Mouse (Mus musculus): Measurements from ENCODE around the gene Plxdc2.

The Plxdc2 gene

GRCm38 (mm10) chr2:16414340-16414976 lies 58.4 kb downstream of the Plxdc2 start:
- no peak for DNase-seq (ENCODE audit: low spot score in 2 of 2)

- DNase-seq (ENCODE audit: low spot score in 2 of 2) = no peak
Observed at GRCm38 (mm10) chr2:16439030-16439429, 82.9 kb downstream of the Plxdc2 start.

- no peak for DNase-seq (ENCODE audit: low spot score in 2 of 2)
Observed at GRCm38 (mm10) chr2:16442643-16443042, 86.5 kb downstream of the Plxdc2 start.

GRCm38 (mm10) chr2:16447936-16448335 lies 91.8 kb downstream of the Plxdc2 start:
- DNase-seq (ENCODE audit: low spot score in 2 of 2) = no peak

GRCm38 (mm10) chr2:16450838-16451665 lies 94.9 kb downstream of the Plxdc2 start:
- DNase-seq (ENCODE audit: low spot score in 2 of 2) = no peak

GRCm38 (mm10) chr2:16451666-16452009 lies 95.5 kb downstream of the Plxdc2 start:
- DNase-seq (ENCODE audit: low spot score in 2 of 2) = no peak

- no peak for DNase-seq (ENCODE audit: low spot score in 2 of 2)
Observed at GRCm38 (mm10) chr2:16452080-16452479, 96.0 kb downstream of the Plxdc2 start.

GRCm38 (mm10) chr2:16456264-16456780 lies 100.2 kb downstream of the Plxdc2 start:
- DNase-seq (ENCODE audit: low spot score in 2 of 2) = no peak

GRCm38 (mm10) chr2:16459490-16459889 lies 103.4 kb downstream of the Plxdc2 start:
- DNase-seq (ENCODE audit: low spot score in 2 of 2) = no peak

- DNase-seq (ENCODE audit: low spot score in 2 of 2) = no peak
Observed at GRCm38 (mm10) chr2:16470099-16470498, 114.0 kb downstream of the Plxdc2 start.

GRCm38 (mm10) chr2:16483943-16484342 lies 127.8 kb downstream of the Plxdc2 start:
- DNase-seq (ENCODE audit: low spot score in 2 of 2) = peak in 1 of 2 experiments; percentile 4

GRCm38 (mm10) chr2:16485970-16486369 lies 129.9 kb downstream of the Plxdc2 start:
- DNase-seq (ENCODE audit: low spot score in 2 of 2) = no peak

- no peak for DNase-seq (ENCODE audit: low spot score in 2 of 2)
Observed at GRCm38 (mm10) chr2:16491242-16491641, 135.1 kb downstream of the Plxdc2 start.

- DNase-seq (ENCODE audit: low spot score in 2 of 2) = no peak
Observed at GRCm38 (mm10) chr2:16502843-16503242, 146.7 kb downstream of the Plxdc2 start.

- peak in 1 of 2 experiments; percentile 7 for DNase-seq (ENCODE audit: low spot score in 2 of 2)
Observed at GRCm38 (mm10) chr2:16507540-16508230, 151.6 kb downstream of the Plxdc2 start.

- DNase-seq (ENCODE audit: low spot score in 2 of 2) = no peak
Observed at GRCm38 (mm10) chr2:16518148-16518547, 162.0 kb downstream of the Plxdc2 start.

- no peak for DNase-seq (ENCODE audit: low spot score in 2 of 2)
Observed at GRCm38 (mm10) chr2:16523427-16523826, 167.3 kb downstream of the Plxdc2 start.

- no peak for DNase-seq (ENCODE audit: low spot score in 2 of 2)
Observed at GRCm38 (mm10) chr2:16532244-16532643, 176.1 kb downstream of the Plxdc2 start.

GRCm38 (mm10) chr2:16534566-16534965 lies 178.5 kb downstream of the Plxdc2 start:
- no peak for DNase-seq (ENCODE audit: low spot score in 2 of 2)

- no peak for DNase-seq (ENCODE audit: low spot score in 2 of 2)
Observed at GRCm38 (mm10) chr2:16541226-16541625, 185.1 kb downstream of the Plxdc2 start.

GRCm38 (mm10) chr2:16545207-16545606 lies 189.1 kb downstream of the Plxdc2 start:
- no peak for DNase-seq (ENCODE audit: low spot score in 2 of 2)

GRCm38 (mm10) chr2:16559287-16559686 lies 203.2 kb downstream of the Plxdc2 start:
- DNase-seq (ENCODE audit: low spot score in 2 of 2) = no peak

Measured in right cerebral cortex, postnatal 36 days (tissue).